Mouse (Mus musculus) thymus, adult 2 months (tissue): Measurements from ENCODE around the gene Prkd3. TPM values are rescaled to one million over a fixed set of nuclear protein-coding genes. Genes with fewer than 3 reads are reported as not detected.
A peak's percentile ranks its signal among the peaks of the same experiment; 100 is the strongest.

ENCODE experiments used
- DNase-seq: peaks from one replicate; pipeline ENCODE4 v3.0.0; 2021
- H3K27ac ChIP-seq: fragments of 200-500 bp; 2 replicates; pipeline ENCODE4 v1.5.1; 2012; ENCODE audit warnings: low read length, control low read depth; ENCODE audit not compliant: control insufficient read depth, insufficient read depth
- H3K27me3 ChIP-seq: fragments of 200-500 bp; 2 replicates; pipeline ENCODE4 v1.6.1; 2012; ENCODE audit warnings: mild to moderate bottlenecking, low read length, moderate library complexity, mixed read lengths; ENCODE audit not compliant: control insufficient read depth, insufficient read depth
- H3K36me3 ChIP-seq: fragments of 200-500 bp; 2 replicates; pipeline ENCODE4 v1.6.1; 2012; ENCODE audit warnings: mild to moderate bottlenecking, low read length, moderate library complexity; ENCODE audit not compliant: control insufficient read depth, insufficient read depth
- H3K4me1 ChIP-seq: fragments of 200-500 bp; replicated peaks from 2 replicates; pipeline ENCODE4 v1.6.1; 2012; ENCODE audit warnings: low read length; ENCODE audit not compliant: control insufficient read depth, insufficient read depth
- H3K4me3 ChIP-seq: fragments of 200-500 bp; 2 replicates; pipeline ENCODE4 v1.5.1; 2012; ENCODE audit warnings: mild to moderate bottlenecking, low read length, control low read depth, moderate library complexity; ENCODE audit not compliant: control insufficient read depth, insufficient read depth
- CTCF ChIP-seq: fragments of 200-500 bp; IDR thresholded peaks from 2 replicates; pipeline ENCODE4 v1.5.1; 2012; ENCODE audit warnings: mild to moderate bottlenecking, control low read depth, low read length, moderate library complexity, borderline replicate concordance; ENCODE audit not compliant: control insufficient read depth, poor library complexity, insufficient read depth; ENCODE audit errors: extremely low read depth
- POLR2A ChIP-seq: fragments of 200-500 bp; IDR thresholded peaks from 2 replicates; pipeline ENCODE4 v1.6.1; 2012; ENCODE audit warnings: mild to moderate bottlenecking, low read length, control low read depth, moderate library complexity; ENCODE audit not compliant: control insufficient read depth, poor library complexity, insufficient read depth; ENCODE audit errors: extremely low read depth
- WGBS: fragments of 180-500 bp; shearing (Covaris S2); methylation state at CpG from one replicate; pipeline ENCODE4 v1.1.7; 2018; 5-methylcytosine and 5-hydroxymethylcytosine counted together
- polyA plus RNA-seq: library from polyadenylated mRNA; depleted of rRNA; stranded (reverse); fragments of >200 nt; gene quantifications from 2 replicates; pipeline ENCODE4 v1.2.3, GENCODE M21; 2012

Prkd3 gene
- polyA plus RNA-seq, 1 experiment = 16.8 TPM

GRCm38 (mm10) chr17:78951225-78951624 lies 69.4 kb downstream of the Prkd3 start:
- Histone ChIP-seq H3K36me3 (peaks cover 59% of the 10 kb centered on the region), H3K27ac (no peak overlapping the region), H3K4me1 (no peaks in the 10 kb centered on the region), H3K27me3 (no peaks in the 10 kb centered on the region), H3K4me3 (no peak overlapping the region)
- TF ChIP-seq POLR2A (no peak), CTCF (no peak)
- 98% methylated on average over 5 of the region's 5 CpGs for WGBS
- DNase-seq = no peak

DNA sequence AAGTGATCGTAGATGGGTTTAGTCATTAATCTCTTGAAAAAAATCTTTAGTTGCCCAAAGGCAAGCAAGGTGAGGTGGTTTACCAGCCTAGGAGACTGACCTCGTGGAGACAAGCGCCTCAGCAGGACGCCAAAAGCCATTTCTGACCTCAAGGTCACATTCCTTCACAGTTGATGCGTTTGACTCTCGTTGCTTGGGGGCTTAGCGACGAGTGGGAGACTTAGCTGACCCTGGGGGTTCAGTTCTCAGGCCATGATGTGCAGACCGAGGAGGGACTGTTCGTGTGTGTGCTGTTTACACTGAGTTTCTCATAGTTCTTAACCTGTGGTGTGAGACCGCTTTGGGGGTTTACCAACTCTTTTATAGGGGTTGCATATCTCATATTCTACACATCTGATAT lies 78.0 kb downstream of the Prkd3 start:
- Histone ChIP-seq H3K27me3 (no peaks in the 10 kb centered on the region), H3K36me3 (peaks cover under 1% of the 10 kb centered on the region), H3K4me1 (peaks cover under 1% of the 10 kb centered on the region; the same call in 1 of the 2 replicates), H3K4me3 (no peak overlapping the region), H3K27ac (no peak overlapping the region)
- WGBS = 97% methylated on average over 11 of the region's 11 CpGs
- no peak for TF ChIP-seq POLR2A
- TF ChIP-seq CTCF = no peak
- DNase-seq = no peak

GRCm38 (mm10) chr17:78938927-78939326 lies 81.7 kb downstream of the Prkd3 start:
- Histone ChIP-seq H3K4me1 (peaks cover 7% of the 10 kb centered on the region), H3K27ac (no peak overlapping the region), H3K36me3 (peaks cover 16% of the 10 kb centered on the region), H3K27me3 (no peaks in the 10 kb centered on the region), H3K4me3 (no peak overlapping the region)
- no peak for DNase-seq
- 74% methylated on average over 4 of the region's 4 CpGs for WGBS
- no peak for TF ChIP-seq CTCF

GRCm38 (mm10) chr17:78937229-78937853 lies 83.3 kb downstream of the Prkd3 start:
- peak overlapping the region; percentile 93 for H3K4me3 ChIP-seq
- H3K27ac ChIP-seq = no peak overlapping the region
- H3K4me1 ChIP-seq = peaks cover 7% of the 10 kb centered on the region
- WGBS = 17% methylated on average over 26 of the region's 26 CpGs
- TF ChIP-seq POLR2A (no peak), CTCF (0 out of 2 replicates have a peak, but pooled peaks have one; percentile 6)
- peak; percentile 16 for DNase-seq
- peaks cover 21% of the 10 kb centered on the region for H3K36me3 ChIP-seq
- no peaks in the 10 kb centered on the region for H3K27me3 ChIP-seq

GRCm38 (mm10) chr17:78936466-78937228 lies 84.0 kb downstream of the Prkd3 start, which contains the start of the genes Cebpz and Ndufaf7:
Cebpz (minus strand) TSS chr17:78937066.
Ndufaf7 (plus strand) TSS chr17:78937136.
- WGBS = under 1% methylated on average over 45 of the region's 45 CpGs

GRCm38 (mm10) chr17:78935857-78936256 lies 84.8 kb downstream of the Prkd3 start:
- H3K4me3 ChIP-seq = no peak overlapping the region
- no peak overlapping the region for H3K27ac ChIP-seq
- DNase-seq = no peak
- no peaks in the 10 kb centered on the region for H3K27me3 ChIP-seq
- peaks cover 7% of the 10 kb centered on the region for H3K4me1 ChIP-seq
- TF ChIP-seq POLR2A (no peak), CTCF (no peak)
- peaks cover 36% of the 10 kb centered on the region for H3K36me3 ChIP-seq
- WGBS = 10% methylated on average over 2 of the region's 2 CpGs

More at GRCm38 (mm10) chr17:78936466-78937228, 84.0 kb downstream of the Prkd3 start, which contains the start of the genes Cebpz and Ndufaf7:
- Histone ChIP-seq H3K27ac (no peak within 1 kb of the TSS), H3K36me3 (peaks cover 28% of the 10 kb centered on the region), H3K27me3 (no peaks in the 10 kb centered on the region), H3K4me1 (peaks cover 7% of the 10 kb centered on the region), H3K4me3 (peak within 1 kb of the TSS; percentile 93)
- peak; percentile 97 for DNase-seq
- TF ChIP-seq POLR2A (peak; percentile 71), CTCF (peak; percentile 58; the same call in 1 of the 2 replicates)

GRCm38 (mm10) chr17:78917696-78918095 lies 102.9 kb downstream of the Prkd3 start:
- Histone ChIP-seq H3K36me3 (peaks cover 32% of the 10 kb centered on the region), H3K27me3 (no peaks in the 10 kb centered on the region), H3K4me3 (no peak overlapping the region), H3K27ac (no peak overlapping the region), H3K4me1 (peaks cover 8% of the 10 kb centered on the region; the same call in 1 of the 2 replicates)
- 82% methylated on average over 6 of the region's 6 CpGs for WGBS
- TF ChIP-seq POLR2A = no peak
- no peak for TF ChIP-seq CTCF
- DNase-seq = no peak
